Mouse (Mus musculus) intestine, postnatal 0 days (tissue): ENCODE data around the gene Nlk. TPM values are rescaled to one million over a fixed set of nuclear protein-coding genes. Genes with fewer than 3 reads are reported as not detected.

Source experiments
- ATAC-seq: fragments of 200-750 bp; cut with Nextera tagmentation; 2 replicates; pipeline ENCODE4 v1.8.0; 2017; ENCODE audit warnings: mild to moderate bottlenecking, moderate TSS enrichment, moderate library complexity
- H3K27ac ChIP-seq: fragments of 300-500 bp; sonication (generic); 2 replicates; pipeline ENCODE4 v1.5.1; 2014; ENCODE audit warnings: mild to moderate bottlenecking, low read depth, low read length, moderate library complexity
- H3K27me3 ChIP-seq: fragments of 300-500 bp; sonication (generic); replicated peaks from 2 replicates; pipeline ENCODE4 v1.6.1; 2014; ENCODE audit warnings: low read length, mixed read lengths; ENCODE audit not compliant: control insufficient read depth, insufficient read depth
- H3K36me3 ChIP-seq: fragments of 300-500 bp; sonication (generic); 2 replicates; pipeline ENCODE4 v1.6.1; 2014; ENCODE audit warnings: mild to moderate bottlenecking, moderate library complexity; ENCODE audit not compliant: control insufficient read depth, insufficient read depth
- H3K4me1 ChIP-seq: fragments of 300-500 bp; sonication (generic); replicated peaks from 2 replicates; pipeline ENCODE4 v1.6.1; 2014; ENCODE audit warnings: antibody characterized with exemption, low read length, mixed read lengths; ENCODE audit not compliant: control insufficient read depth, insufficient read depth
- H3K4me2 ChIP-seq: fragments of 300-500 bp; sonication (generic); replicated peaks from 2 replicates; pipeline ENCODE4 v1.6.1; 2014; ENCODE audit warnings: low read depth, mild to moderate bottlenecking, moderate library complexity
- H3K4me3 ChIP-seq: fragments of 300-500 bp; sonication (generic); 2 replicates; pipeline ENCODE4 v1.5.1; 2014; ENCODE audit warnings: low read depth, low read length
- H3K9ac ChIP-seq: fragments of 300-500 bp; sonication (generic); 2 replicates; pipeline ENCODE4 v1.6.1; 2014; ENCODE audit warnings: mild to moderate bottlenecking, low read depth, low read length
- H3K9me3 ChIP-seq: fragments of 300-500 bp; sonication (generic); 2 replicates; pipeline ENCODE4 v1.6.1; 2016; ENCODE audit warnings: mixed run types; ENCODE audit not compliant: control insufficient read depth
- CTCF ChIP-seq: sonication (generic); IDR thresholded peaks from 2 replicates; pipeline ENCODE4 v1.5.1; 2016; ENCODE audit warnings: low read depth, mild to moderate bottlenecking, control low read depth, antibody characterized with exemption, moderate library complexity
- WGBS: fragments of 180-500 bp; shearing (Covaris S2); extraction: QIAGEN DNeasy Blood & Tissue Kit; methylation state at CpG from one replicate; pipeline ENCODE4 v1.1.7; 2014; 5-methylcytosine and 5-hydroxymethylcytosine counted together
- polyA plus RNA-seq: library from polyadenylated mRNA; unstranded; fragments of >200 nt; fragmentation: Nextera tagmentation; extraction: Ambion mirVana; gene quantifications from 2 replicates; pipeline ENCODE4 v1.2.1, GENCODE M21; 2015

Nlk gene
- polyA plus RNA-seq, 1 experiment from 2014 or later: 14.2 TPM

DNA sequence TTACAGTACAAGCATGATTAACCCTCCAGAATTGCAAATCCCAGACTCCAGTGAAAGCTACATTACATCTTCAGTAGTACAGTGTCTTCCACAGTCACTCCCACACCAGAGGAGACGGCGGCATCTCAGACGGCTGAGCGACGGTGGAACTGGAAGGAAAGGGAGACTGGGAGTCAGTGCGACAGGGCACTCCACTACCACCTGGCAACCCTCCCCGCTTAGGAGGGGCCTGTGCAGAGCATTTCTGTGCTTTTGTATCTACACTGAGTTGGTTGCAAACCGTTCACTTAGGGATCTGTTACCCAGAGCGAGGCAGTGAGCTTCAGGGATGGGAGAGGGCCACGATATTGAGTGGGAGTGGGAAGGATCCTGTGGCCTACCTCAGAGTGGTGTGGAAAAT, 128.3 kb downstream of the Nlk start:
- Histone ChIP-seq H3K4me2 (no peak overlapping the region), H3K27ac (no peak overlapping the region), H3K36me3 (peaks cover 30% of the 10 kb centered on the region), H3K27me3 (no peaks in the 10 kb centered on the region), H3K4me1 (no peaks in the 10 kb centered on the region), H3K4me3 (no peak overlapping the region), H3K9ac (no peak overlapping the region), H3K9me3 (no peaks in the 10 kb centered on the region)
- no peak for ATAC-seq
- whole genome bisulfite sequencing: 89% methylated on average over 10 of the region's 10 CpGs
- no peak for TF ChIP-seq CTCF

DNA sequence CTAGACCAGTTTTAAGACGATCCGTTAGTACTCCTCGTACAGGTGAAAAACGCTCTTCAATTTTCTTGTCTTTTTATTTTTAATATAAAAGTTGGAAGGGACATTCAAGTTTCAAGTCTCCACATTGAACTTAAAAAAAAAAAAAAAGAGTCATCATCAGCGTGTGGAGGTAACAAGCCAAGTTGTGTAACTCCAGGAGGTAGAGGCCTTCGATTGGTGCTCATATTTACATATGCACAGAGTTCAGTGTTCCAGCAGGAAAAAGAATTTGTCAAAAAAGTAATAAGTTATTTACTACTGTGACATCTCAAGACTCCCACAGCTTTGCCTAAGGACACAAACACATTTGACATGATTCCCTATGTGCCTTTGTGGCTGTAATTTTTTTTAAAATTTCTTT, 129.6 kb downstream of the Nlk start:
- no peak for TF ChIP-seq CTCF
- Histone ChIP-seq H3K27ac (no peak overlapping the region), H3K27me3 (no peaks in the 10 kb centered on the region), H3K4me3 (no peak overlapping the region), H3K4me2 (no peak overlapping the region), H3K9me3 (no peaks in the 10 kb centered on the region), H3K36me3 (peaks cover 23% of the 10 kb centered on the region), H3K9ac (no peak overlapping the region), H3K4me1 (no peaks in the 10 kb centered on the region)
- ATAC-seq: no peak
- WGBS: 86% methylated on average over 6 of the region's 6 CpGs

GRCm38 (mm10) chr11:78566775-78567174, 130.4 kb downstream of the Nlk start:
- ATAC-seq: no peak
- H3K36me3 ChIP-seq: peaks cover 15% of the 10 kb centered on the region
- peak overlapping the region; percentile 21; the same call in 1 of the 2 replicates for H3K27ac ChIP-seq
- H3K4me2 ChIP-seq: no peak overlapping the region
- 49% methylated on average over 6 of the region's 6 CpGs for WGBS
- no peaks in the 10 kb centered on the region for H3K9me3 ChIP-seq
- H3K4me3 ChIP-seq: no peak overlapping the region
- H3K9ac ChIP-seq: no peak overlapping the region
- TF ChIP-seq CTCF: no peak
- no peaks in the 10 kb centered on the region for H3K4me1 ChIP-seq
- no peaks in the 10 kb centered on the region for H3K27me3 ChIP-seq

- WGBS: 12% methylated on average over 4 of the region's 4 CpGs
- Histone ChIP-seq H3K4me3 (no peak overlapping the region), H3K36me3 (no peaks in the 10 kb centered on the region), H3K27me3 (no peaks in the 10 kb centered on the region), H3K27ac (no peak overlapping the region), H3K9me3 (no peaks in the 10 kb centered on the region), H3K4me2 (no peak overlapping the region), H3K9ac (no peak overlapping the region), H3K4me1 (0 out of 2 replicates have a peak, but pooled peaks cover 8% of the 10 kb centered on the region)
- peak; percentile 93 for TF ChIP-seq CTCF
- ATAC-seq: peak; percentile 37; the same call in 1 of the 2 replicates
Observed at GRCm38 (mm10) chr11:78560447-78560846, 136.7 kb downstream of the Nlk start.

- Histone ChIP-seq H3K9me3 (no peaks in the 10 kb centered on the region), H3K4me3 (no peak overlapping the region), H3K27ac (peak overlapping the region; percentile 28; the same call in 1 of the 2 replicates), H3K36me3 (no peaks in the 10 kb centered on the region), H3K9ac (no peak overlapping the region), H3K27me3 (no peaks in the 10 kb centered on the region), H3K4me1 (0 out of 2 replicates have a peak, but pooled peaks cover 14% of the 10 kb centered on the region), H3K4me2 (no peak overlapping the region)
- whole genome bisulfite sequencing: 37% methylated on average over 8 of the region's 8 CpGs
- ATAC-seq: peak; percentile 34
- peak; percentile 83 for TF ChIP-seq CTCF
Observed at GRCm38 (mm10) chr11:78557241-78557640, 139.9 kb downstream of the Nlk start.

- H3K9me3 ChIP-seq: no peaks in the 10 kb centered on the region
- 52% methylated on average over 4 of the region's 4 CpGs for WGBS
- peak overlapping the region; percentile 64; the same call in 1 of the 2 replicates for H3K27ac ChIP-seq
- no peaks in the 10 kb centered on the region for H3K36me3 ChIP-seq
- no peak overlapping the region for H3K4me3 ChIP-seq
- no peaks in the 10 kb centered on the region for H3K27me3 ChIP-seq
- H3K4me2 ChIP-seq: no peak overlapping the region
- H3K9ac ChIP-seq: no peak overlapping the region
- ATAC-seq: no peak
- no peak for TF ChIP-seq CTCF
- H3K4me1 ChIP-seq: 0 out of 2 replicates have a peak, but pooled peaks cover 17% of the 10 kb centered on the region
Observed at GRCm38 (mm10) chr11:78556070-78556469, 141.1 kb downstream of the Nlk start.

GRCm38 (mm10) chr11:78555623-78556022, 141.6 kb downstream of the Nlk start:
- peak; percentile 11; the same call in 1 of the 2 replicates for ATAC-seq

More at GRCm38 (mm10) chr11:78555623-78556022, 141.6 kb downstream of the Nlk start:
- 35% methylated on average over 3 of the region's 3 CpGs for WGBS
- no peak overlapping the region for H3K4me3 ChIP-seq
- no peak for TF ChIP-seq CTCF
- H3K36me3 ChIP-seq: no peaks in the 10 kb centered on the region
- peak overlapping the region; percentile 64 for H3K27ac ChIP-seq
- H3K9ac ChIP-seq: no peak overlapping the region
- H3K4me2 ChIP-seq: no peak overlapping the region
- H3K27me3 ChIP-seq: no peaks in the 10 kb centered on the region
- H3K4me1 ChIP-seq: 0 out of 2 replicates have a peak, but pooled peaks cover 17% of the 10 kb centered on the region
- no peaks in the 10 kb centered on the region for H3K9me3 ChIP-seq
